Mouse (Mus musculus) central nervous system, embryonic 14 days (tissue): ENCODE measurements around the gene B830017H08Rik. TPM values are rescaled to one million over a fixed set of nuclear protein-coding genes. Genes with fewer than 3 reads are reported as not detected.

Source experiments
- polyA plus RNA-seq: library from polyadenylated mRNA; depleted of rRNA; stranded (reverse); fragments of >200 nt; gene quantifications from 2 replicates; pipeline ENCODE4 v1.2.3, GENCODE M21; 2012; rRNA removed

B830017H08Rik gene
- 2.3 and 3.5 TPM in 2 replicates for polyA plus RNA-seq

DNA sequence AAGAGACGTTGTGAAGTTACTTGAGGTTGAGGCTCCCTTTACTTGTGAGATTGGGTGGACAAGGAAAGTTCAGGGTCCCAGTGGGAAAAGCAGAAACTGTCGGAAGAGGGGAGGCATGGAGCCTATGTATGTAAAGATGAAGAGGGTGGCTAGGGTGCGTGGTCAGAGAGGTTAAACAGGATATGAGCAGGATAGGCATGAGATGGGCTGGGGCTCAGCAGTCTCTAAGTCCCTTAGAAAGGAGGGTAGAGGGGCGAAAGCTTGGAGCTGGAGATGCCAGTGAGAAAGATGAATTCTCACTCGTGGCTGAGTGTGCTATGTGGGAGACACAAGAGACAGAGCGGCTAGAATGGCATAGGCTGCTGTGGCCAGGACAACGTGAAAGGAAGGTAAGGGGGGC lies at the start of gene B830017H08Rik:
Gene B830017H08Rik (plus strand): TSS at position 301 of the 400 bp plus-strand sequence.

DNA sequence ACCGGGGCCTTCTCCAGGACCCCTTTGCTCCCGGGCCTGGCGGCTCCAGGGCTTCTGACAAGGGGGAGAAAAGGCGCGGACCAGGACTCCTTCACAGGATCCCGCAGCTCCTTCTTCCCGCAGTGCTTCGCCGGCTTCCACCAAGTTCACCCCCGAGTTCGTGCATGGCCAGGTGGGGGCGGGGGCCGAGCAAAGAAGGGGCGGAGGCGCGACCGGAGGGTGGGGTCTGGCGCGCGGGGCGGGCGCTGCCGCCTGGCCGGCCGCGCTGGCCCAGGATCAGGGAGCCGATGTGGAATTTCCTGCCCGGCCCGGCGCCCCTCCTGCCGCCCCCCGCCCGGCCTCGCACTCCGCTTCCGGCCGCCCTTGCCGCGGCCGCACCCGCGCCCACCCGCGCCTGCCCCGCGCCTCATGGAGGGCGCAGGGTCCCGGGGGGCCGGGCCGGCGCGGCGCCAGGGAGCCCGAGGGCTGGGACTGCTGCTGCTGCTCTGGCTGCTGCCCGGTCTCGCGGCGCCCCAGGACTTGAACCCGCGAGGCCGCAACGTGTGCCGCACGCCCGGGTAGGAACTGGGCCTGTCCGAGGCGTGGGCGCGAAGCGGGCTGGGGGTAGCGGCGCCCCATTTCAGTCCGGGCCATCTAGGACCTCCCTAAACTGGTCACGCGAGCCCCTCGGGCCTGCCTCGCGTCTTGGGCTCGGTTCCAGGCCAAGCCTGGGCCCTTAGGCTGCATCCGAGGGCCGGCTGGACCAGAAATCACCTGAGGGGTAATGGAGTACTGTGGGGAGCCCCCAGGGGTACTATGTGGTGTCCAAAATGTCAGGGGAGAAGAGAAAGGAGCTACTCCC lies 35.7 kb upstream of the B830017H08Rik start, which contains the start of gene Scarf2:
Gene Scarf2 (plus strand): TSS at position 312 of the 841 bp plus-strand sequence.

DNA sequence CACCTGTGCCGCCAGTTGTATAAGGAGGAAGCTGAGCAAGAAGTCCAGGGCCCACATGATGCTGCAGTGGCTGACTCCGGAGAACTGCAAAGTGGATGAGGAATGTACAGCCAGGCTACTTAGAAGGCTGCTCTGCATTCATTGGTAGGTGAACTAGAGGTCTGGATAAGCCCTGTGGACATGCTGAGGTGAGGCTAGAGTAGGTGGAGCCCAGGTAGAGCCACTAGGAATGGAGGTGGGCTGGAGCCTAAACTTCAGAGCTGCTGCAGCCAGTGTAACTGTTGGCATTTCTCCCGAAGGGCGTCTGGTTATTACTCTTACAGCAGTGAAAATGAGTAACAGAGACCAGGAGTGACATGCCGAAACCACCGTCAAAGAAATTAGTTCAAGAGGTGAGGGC lies 5.1 kb downstream of the B830017H08Rik start, which contains the start of gene Car15:
Gene Car15 (minus strand): TSS at position 314 of the 400 bp plus-strand sequence.

Other genes with a start within 250 kb of the B830017H08Rik start
- 20.6 and 23.0 TPM in 2 replicates for gene Slc7a4, start 249.9 kb upstream of the B830017H08Rik start, polyA plus RNA-seq
- gene Smpd4, start 213.8 kb upstream of the B830017H08Rik start, polyA plus RNA-seq, result 96.9 and 97.1 TPM in 2 replicates
- gene Ccdc74a, start 186.7 kb upstream of the B830017H08Rik start, polyA plus RNA-seq, result 7.2 and 8.7 TPM in 2 replicates
- gene Med15, start 100.2 kb upstream of the B830017H08Rik start, polyA plus RNA-seq, result 66.0 and 74.6 TPM in 2 replicates
- gene Klhl22, start 73.5 kb upstream of the B830017H08Rik start, polyA plus RNA-seq, result 87.9 and 99.2 TPM in 2 replicates
- 13.9 and 53.3 TPM in 2 replicates for gene Scarf2, start 35.8 kb upstream of the B830017H08Rik start, polyA plus RNA-seq
- 13.6 and 15.8 TPM in 2 replicates for gene Car15, start 5.2 kb downstream of the B830017H08Rik start, polyA plus RNA-seq
- 2.5 and 2.7 TPM in 2 replicates for gene Gm20518, start 58.5 kb downstream of the B830017H08Rik start, polyA plus RNA-seq
- 0.08 and 0.09 TPM in 2 replicates for gene Tssk1, start 61.1 kb downstream of the B830017H08Rik start, polyA plus RNA-seq
- gene Dgcr2, start 65.4 kb downstream of the B830017H08Rik start, polyA plus RNA-seq, result 110 and 113 TPM in 2 replicates
- gene Tssk2, start 65.5 kb downstream of the B830017H08Rik start, polyA plus RNA-seq, result 0.11 TPM in 1 of 2 replicates, not detected in the other
- 53.4 and 53.6 TPM in 2 replicates for gene Ess2, start 78.2 kb downstream of the B830017H08Rik start, polyA plus RNA-seq
- gene Gsc2, start 81.9 kb downstream of the B830017H08Rik start, polyA plus RNA-seq, result 0.38 and 0.84 TPM in 2 replicates
- 105 TPM in 2 replicates for gene Slc25a1, start 95.1 kb downstream of the B830017H08Rik start, polyA plus RNA-seq
- not detected in 2 replicates for gene Vpreb2, start 147.3 kb downstream of the B830017H08Rik start, polyA plus RNA-seq
- 111 and 118 TPM in 2 replicates for gene Dgcr6, start 219.7 kb downstream of the B830017H08Rik start, polyA plus RNA-seq